Mouse (Mus musculus): ENCODE data around the gene Cdkn2a.

The Cdkn2a gene

GRCm38 (mm10) chr4:89294486-89295440 is at the start of gene Cdkn2a:
Cdkn2a (minus strand) TSS chr4:89294653.
- in situ Hi-C loops (cut with MboI, MseI) = loop anchor here (5.0 to 25.0 kb wide), 3 partner anchors 147 to 1307 kb away; partner anchors contain the start of gene Ifna1

- in situ Hi-C loops (cut with MboI, MseI) = loop anchor here (5.0 kb wide), 1 partner anchor 44 kb away; no protein-coding TSS in a partner anchor
These were observed 19.0 kb upstream of the Cdkn2a start for GRCm38 (mm10) chr4:89313461-89313860.

DNA sequence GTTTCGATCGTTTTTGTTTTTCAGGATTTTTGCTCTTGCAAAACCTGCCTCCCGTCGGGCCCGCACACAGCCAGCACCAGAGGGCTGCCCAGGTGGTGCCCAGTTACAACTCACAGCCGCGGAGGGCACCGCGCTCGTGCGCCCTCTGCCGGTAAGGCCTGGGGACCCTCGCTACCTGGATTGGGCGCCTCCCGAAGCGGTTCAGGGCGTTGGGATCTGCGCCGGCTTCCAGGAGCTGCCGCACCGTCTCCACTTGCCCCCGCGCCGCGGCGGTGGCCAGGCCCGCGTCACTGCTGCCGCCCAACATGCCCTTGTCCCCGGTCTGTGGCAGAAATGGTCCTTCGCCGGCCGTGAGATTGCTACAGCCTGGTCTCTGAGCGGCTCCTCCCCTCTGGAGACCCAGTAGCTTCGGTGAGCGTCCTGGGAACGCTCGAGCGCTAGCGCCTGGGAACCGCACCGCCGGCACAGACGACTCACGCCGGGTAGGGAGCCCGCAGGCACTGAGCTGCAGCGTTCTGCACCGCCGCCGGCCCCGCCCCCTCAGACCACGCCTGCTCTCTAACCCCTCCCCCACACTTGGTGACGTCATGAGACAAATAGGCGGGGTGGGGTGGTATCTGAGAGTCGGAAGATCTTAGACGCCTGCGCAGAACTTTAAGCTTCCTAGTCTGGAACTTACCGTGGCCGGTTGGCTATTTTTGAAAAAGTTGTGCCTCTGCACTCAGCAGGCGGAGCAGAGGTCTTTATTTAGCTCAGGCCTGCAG is 16.2 kb upstream of the Cdkn2a start, which contains the start of gene Cdkn2b:
TSS of gene Cdkn2b (minus strand) at position 549 of the 764 bp plus-strand sequence.
- in situ Hi-C loops (cut with MboI, MseI) = loop anchor here (5.0 kb wide), 1 partner anchor 47 kb away; no protein-coding TSS in a partner anchor

- in situ Hi-C loops (cut with MboI, MseI) = loop anchor here (5.0 kb wide), 1 partner anchor 47 kb away; no protein-coding TSS in a partner anchor
These were observed 15.5 kb upstream of the Cdkn2a start for GRCm38 (mm10) chr4:89309996-89310395.

DNA sequence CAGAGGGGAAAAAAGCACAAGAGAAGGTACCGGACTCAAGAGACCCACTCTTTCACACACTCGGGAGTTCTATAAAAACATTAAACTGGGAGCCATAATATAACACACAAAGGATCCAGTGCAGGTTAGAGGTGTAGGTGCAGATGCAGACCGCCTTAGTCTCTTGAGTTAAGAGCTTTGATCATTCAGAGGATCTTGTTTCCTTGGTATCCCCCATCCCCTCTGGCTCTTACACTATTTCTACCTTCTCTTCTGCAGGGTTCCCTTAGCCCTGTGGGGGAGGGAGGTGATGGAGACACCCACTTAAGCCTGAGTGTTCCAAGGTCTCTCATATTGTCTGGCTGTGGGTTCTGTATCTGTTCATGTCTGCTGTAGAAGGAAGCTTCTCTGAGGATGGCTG is 13.5 kb upstream of the Cdkn2a start:
- in situ Hi-C loops (cut with MboI, MseI) = no loop called here

- in situ Hi-C loops (cut with MboI, MseI) = no loop called here
These were observed 12.4 kb upstream of the Cdkn2a start for GRCm38 (mm10) chr4:89306798-89307365.

GRCm38 (mm10) chr4:89305691-89306090 is 11.2 kb upstream of the Cdkn2a start:
- in situ Hi-C loops (cut with MboI, MseI) = no loop called here

DNA sequence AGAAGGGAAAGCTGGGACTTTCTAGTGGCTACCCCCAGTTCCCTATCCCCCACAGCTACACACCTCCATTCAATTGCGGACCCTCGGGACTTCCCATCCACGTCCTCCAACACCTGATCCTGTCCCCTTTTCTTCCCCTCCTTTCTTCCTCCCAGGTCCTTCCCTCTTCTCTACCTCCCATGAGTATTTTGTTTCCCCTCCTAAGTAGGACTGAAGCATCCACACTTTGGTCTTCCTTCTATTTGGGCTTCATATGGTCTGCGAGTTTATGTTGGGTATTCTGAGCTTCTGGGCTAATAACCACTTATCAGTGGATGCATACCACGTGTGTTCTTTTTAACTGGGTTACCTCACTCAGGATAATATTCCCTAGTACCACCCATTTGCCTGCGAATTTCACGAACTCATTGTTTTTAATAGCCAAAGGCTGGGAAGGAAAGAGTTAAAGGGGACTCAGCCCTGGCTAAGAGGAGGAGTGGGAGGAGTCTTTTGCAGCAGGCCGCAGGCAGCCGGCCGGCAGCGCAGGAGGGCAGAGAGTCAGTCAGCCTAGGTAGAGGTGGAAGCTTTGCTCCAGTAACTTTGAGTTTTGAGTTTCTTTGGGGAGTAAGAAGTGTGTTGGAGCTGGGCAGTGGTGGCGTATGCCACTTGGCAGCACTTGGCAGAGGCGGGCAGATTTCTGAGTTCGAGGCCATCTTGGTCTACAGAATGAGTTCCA is 9.0 kb upstream of the Cdkn2a start:
- in situ Hi-C loops (cut with MboI, MseI) = loop anchor here (5.0 kb wide), 1 partner anchor 224 kb away; no protein-coding TSS in a partner anchor

- in situ Hi-C loops (cut with MboI, MseI) = loop anchor here (5.0 kb wide), 1 partner anchor 225 kb away; no protein-coding TSS in a partner anchor
These were observed 7.7 kb upstream of the Cdkn2a start for GRCm38 (mm10) chr4:89302129-89302528.

GRCm38 (mm10) chr4:89299721-89300120 is 5.3 kb upstream of the Cdkn2a start:
- in situ Hi-C loops (cut with MboI, MseI) = loop anchor here (5.0 to 25.0 kb wide), 3 partner anchors 228 to 1312 kb away; partner anchors contain the start of gene Ifna1

- in situ Hi-C loops (cut with MboI, MseI) = loop anchor here (25.0 kb wide), 2 partner anchors 433 to 1308 kb away; partner anchors contain the start of gene Ifna1
These were observed 1.2 kb upstream of the Cdkn2a start for GRCm38 (mm10) chr4:89295441-89296220.

DNA sequence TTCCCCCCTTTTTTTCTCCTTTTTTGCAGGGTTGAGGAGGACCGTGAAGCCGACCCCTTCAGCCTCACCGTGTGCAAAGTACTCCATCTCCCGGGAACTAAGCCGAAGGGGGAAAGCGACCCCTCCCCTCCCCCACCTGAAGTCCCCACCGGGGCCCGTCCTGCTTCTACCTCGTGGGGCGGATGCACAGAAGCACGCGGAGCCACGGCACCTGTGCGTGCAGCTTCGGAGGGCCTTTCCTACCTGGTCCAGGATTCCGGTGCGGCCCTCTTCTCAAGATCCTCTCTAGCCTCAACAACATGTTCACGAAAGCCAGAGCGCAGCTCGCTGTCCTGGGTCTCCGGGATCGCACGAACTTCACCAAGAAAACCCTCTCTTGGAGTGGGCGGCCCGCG is 365 bp downstream of the Cdkn2a start:
- in situ Hi-C loops (cut with MboI, MseI) = loop anchor here (5.0 to 25.0 kb wide), 3 partner anchors 147 to 1307 kb away; partner anchors contain the start of gene Ifna1

DNA sequence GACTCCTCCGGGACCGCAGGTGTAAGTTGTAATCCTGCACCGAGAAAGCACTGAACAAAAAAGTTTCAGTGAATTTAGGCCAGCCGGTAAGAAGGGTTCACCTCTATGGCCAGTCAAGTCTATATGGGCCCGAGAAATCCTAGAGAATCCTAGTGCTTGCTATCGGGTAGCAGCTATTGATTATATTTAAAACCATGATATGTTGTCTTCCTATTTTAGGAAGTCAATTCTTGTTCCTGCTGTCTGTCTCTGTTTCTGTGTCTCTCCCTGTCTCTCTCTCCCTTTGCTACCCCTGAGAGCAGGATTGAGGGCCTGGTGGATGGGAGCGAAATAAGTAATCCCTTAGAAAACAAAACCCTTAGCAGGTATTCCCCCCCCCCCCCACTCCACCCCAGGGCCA is 937 bp downstream of the Cdkn2a start:
- in situ Hi-C loops (cut with MboI, MseI) = loop anchor here (5.0 to 25.0 kb wide), 3 partner anchors 146 to 1306 kb away; partner anchors contain the start of gene Ifna1

DNA sequence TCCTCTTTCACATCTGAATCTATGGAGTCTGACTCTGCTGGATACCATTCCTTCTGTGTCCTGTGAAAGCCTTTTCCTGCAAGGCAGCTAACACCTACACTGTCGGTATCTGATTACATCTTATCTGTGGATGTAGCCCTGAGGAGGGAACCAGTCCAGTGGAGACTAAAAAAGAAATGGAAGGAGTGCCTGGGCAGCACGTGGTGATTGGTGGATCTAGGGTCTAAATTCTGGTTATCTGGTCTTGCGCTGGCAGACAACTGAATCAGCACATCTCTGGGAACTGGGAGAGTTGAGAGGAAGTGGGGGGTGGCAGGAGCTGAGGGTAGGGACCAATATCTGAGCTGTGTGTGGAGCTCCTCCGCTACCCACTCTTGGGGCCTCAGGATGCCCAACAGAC is 5.4 kb downstream of the Cdkn2a start:
- in situ Hi-C loops (cut with MboI, MseI) = loop anchor here (25.0 kb wide), 2 partner anchors 427 to 1302 kb away; partner anchors contain the start of gene Ifna1

GRCm38 (mm10) chr4:89286566-89286965 is 7.9 kb downstream of the Cdkn2a start:
- in situ Hi-C loops (cut with MboI, MseI) = loop anchor here (25.0 kb wide), 2 partner anchors 424 to 1299 kb away; partner anchors contain the start of gene Ifna1

- in situ Hi-C loops (cut with MboI, MseI) = loop anchor here (25.0 kb wide), 2 partner anchors 423 to 1298 kb away; partner anchors contain the start of gene Ifna1
These were observed 8.8 kb downstream of the Cdkn2a start for GRCm38 (mm10) chr4:89285688-89286087.

DNA sequence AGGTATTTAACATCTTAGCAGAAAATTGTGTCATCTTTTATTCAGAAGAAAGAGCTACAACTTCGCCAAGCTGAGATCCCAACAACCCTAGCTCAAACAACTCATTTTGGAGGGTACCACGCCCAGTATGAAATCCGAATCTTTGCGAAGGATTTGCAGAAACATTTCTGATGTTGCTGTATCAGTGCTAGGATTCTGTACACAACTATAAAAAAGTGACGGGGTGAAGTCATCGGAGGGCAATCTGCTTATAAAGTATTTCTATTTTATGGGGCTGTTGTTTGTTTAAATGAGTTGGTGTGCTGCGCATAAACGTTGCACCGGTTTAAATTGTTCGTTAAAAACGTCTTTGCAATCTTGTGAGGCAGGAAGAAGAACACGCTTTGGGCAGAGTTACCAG is 11.8 kb downstream of the Cdkn2a start:
- in situ Hi-C loops (cut with MboI, MseI) = loop anchor here (25.0 kb wide), 2 partner anchors 420 to 1295 kb away; partner anchors contain the start of gene Ifna1

GRCm38 (mm10) chr4:89282036-89282566 is 12.4 kb downstream of the Cdkn2a start:
- in situ Hi-C loops (cut with MboI, MseI) = loop anchor here (25.0 kb wide), 2 partner anchors 420 to 1295 kb away; partner anchors contain the start of gene Ifna1

- in situ Hi-C loops (cut with MboI, MseI) = loop anchor here (25.0 kb wide), 2 partner anchors 419 to 1294 kb away; partner anchors contain the start of gene Ifna1
These were observed 13.2 kb downstream of the Cdkn2a start for GRCm38 (mm10) chr4:89281236-89281635.

All from T-helper 2 cell (primary cell).